Comparison of ENCODE assay signal across 13 mouse cellular contexts in the genomic region with DNA sequence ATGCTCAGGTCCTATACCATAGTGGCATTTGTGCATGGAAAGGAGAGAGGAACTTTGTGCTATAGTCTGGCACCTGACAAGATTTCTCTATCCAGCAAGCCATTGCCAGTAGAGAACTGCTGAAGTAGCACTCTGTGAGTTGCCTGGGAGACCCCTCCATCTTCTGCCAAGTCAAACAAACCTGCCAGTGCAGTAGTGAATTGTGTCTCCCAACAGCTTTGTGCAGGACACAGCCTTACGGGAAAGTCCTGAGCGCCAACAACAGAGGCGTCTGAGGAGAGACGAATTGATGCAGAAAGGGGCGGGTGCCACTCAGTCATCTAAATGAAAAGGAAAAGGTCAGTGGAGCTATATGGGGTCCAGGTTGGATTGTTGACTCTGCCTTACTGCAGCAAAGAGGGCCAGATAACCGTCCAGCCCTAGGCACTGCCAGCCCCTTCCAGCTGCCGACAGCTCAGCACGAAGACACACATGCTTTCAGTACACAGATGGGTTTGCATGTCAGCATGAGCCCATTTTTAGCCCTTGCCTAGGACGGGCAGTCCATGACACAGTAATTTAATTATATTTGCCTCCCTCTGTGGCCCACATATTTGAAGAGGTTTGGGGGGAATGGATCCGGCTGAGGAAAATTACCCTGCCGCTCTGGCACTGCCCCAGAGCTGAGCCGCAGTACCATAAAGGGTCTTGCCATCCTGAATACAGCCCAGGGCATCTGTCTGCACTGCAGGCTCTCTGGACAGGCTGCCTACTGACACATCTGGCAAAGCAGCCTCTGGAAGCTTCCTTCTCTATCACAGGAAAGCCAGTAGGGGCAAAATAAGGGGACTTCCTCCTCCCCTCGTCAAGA. TPM values are rescaled to one million over a fixed set of nuclear protein-coding genes. Genes with fewer than 3 reads are reported as not detected.
DNase-seq lines count a peak whose midpoint lies in the region; ATAC-seq and TF ChIP-seq lines count a peak whose summit lies in the region.
"Had no signal": no experiment of that assay in that cellular context is flagged by ENCODE, and none has a peak within 500 bp of the region (broad histone marks: within the 10 kb centered on the region; RNA-seq: fewer than 3 reads in every experiment).

No protein-coding gene starts in this region.

- WGBS in forebrain, embryonic 15.5 days, result 61% methylated on average over 13 of the region's 13 CpGs
- WGBS in forebrain, embryonic 11.5 days, result 76% methylated on average over 13 of the region's 13 CpGs
- 54% methylated on average over 13 of the region's 13 CpGs for WGBS in lung, embryonic 14.5 days
- WGBS in lung, adult 2 months, result 75% methylated on average over 13 of the region's 13 CpGs
- 54% methylated on average over 13 of the region's 13 CpGs for WGBS in midbrain, embryonic 16.5 days

- no peak overlapping the region for H3K9ac ChIP-seq in forebrain, embryonic 15.5 days (replicated peaks)
- H3K9ac ChIP-seq in forebrain, embryonic 11.5 days (ENCODE audit: low read length), result no peak overlapping the region
- no peak overlapping the region for H3K9ac ChIP-seq in lung, embryonic 14.5 days
- no peak overlapping the region for H3K9ac ChIP-seq in midbrain, embryonic 16.5 days (ENCODE audit: low read depth, low read length)
- H3K9ac ChIP-seq: kidney, embryonic 15.5 days; stomach, embryonic 15.5 days had no signal

- H3K4me2 ChIP-seq in forebrain, embryonic 15.5 days (replicated peaks), result no peak overlapping the region
- H3K4me2 ChIP-seq in forebrain, embryonic 11.5 days (ENCODE audit: low read depth, low read length, severe bottlenecking), result no peak overlapping the region
- no peak overlapping the region for H3K4me2 ChIP-seq in lung, embryonic 14.5 days
- H3K4me2 ChIP-seq in midbrain, embryonic 16.5 days (ENCODE audit: low read length), result no peak overlapping the region
- H3K4me2 ChIP-seq: kidney, embryonic 15.5 days; stomach, embryonic 15.5 days had no signal

- DNase-seq in forebrain, embryonic 11.5 days (ENCODE audit: low spot score), result no peak
- DNase-seq in lung, embryonic 14.5 days, result peak; percentile 36
- no peak for DNase-seq in lung, adult 2 months
- DNase-seq in urinary bladder, adult 18-20 months (ENCODE audit: low spot score in 2 of 2), result no peak
- no peak for DNase-seq in testis, postnatal 14 days (ENCODE audit: low spot score)
- DNase-seq: right cerebral cortex, postnatal 4 days; thymus, postnatal 25 days had no signal

- no peaks in the 10 kb centered on the region for H3K9me3 ChIP-seq in forebrain, embryonic 15.5 days
- no peaks in the 10 kb centered on the region for H3K9me3 ChIP-seq in forebrain, embryonic 11.5 days (ENCODE audit: control insufficient read depth, low read length)
- no peaks in the 10 kb centered on the region for H3K9me3 ChIP-seq in lung, embryonic 14.5 days (ENCODE audit: low read depth, low read length)
- no peaks in the 10 kb centered on the region for H3K9me3 ChIP-seq in midbrain, embryonic 16.5 days (replicated peaks; ENCODE audit: control insufficient read depth, low read length, poor library complexity, severe bottlenecking)
- H3K9me3 ChIP-seq: kidney, embryonic 15.5 days; stomach, embryonic 15.5 days had no signal

- peaks cover 13% of the 10 kb centered on the region; the same call in 1 of the 2 replicates for H3K36me3 ChIP-seq in forebrain, embryonic 15.5 days
- H3K36me3 ChIP-seq in forebrain, embryonic 11.5 days (ENCODE audit: control insufficient read depth, insufficient read depth, low read length), result no peaks in the 10 kb centered on the region
- no peaks in the 10 kb centered on the region for H3K36me3 ChIP-seq in lung, embryonic 14.5 days (ENCODE audit: insufficient read depth)
- peaks cover 5% of the 10 kb centered on the region; the same call in 1 of the 2 replicates for H3K36me3 ChIP-seq in midbrain, embryonic 16.5 days (ENCODE audit: control insufficient read depth, insufficient read depth, low read length)
- H3K36me3 ChIP-seq: stomach, embryonic 15.5 days had no signal

- no peak for TF ChIP-seq POLR2A in lung, adult 2 months (IDR thresholded peaks at IDR 0.05; ENCODE audit: borderline replicate concordance, extremely low read depth, low read depth, low read length)
- TF ChIP-seq POLR2A in cortical plate, adult 2 months (IDR thresholded peaks at IDR 0.05; ENCODE audit: extremely low read depth, insufficient read depth, low read length), result no peak

- no peaks in the 10 kb centered on the region for H3K27me3 ChIP-seq in forebrain, embryonic 15.5 days
- H3K27me3 ChIP-seq in forebrain, embryonic 11.5 days (ENCODE audit: control insufficient read depth, insufficient read depth, low read length), result no peaks in the 10 kb centered on the region
- no peaks in the 10 kb centered on the region for H3K27me3 ChIP-seq in lung, embryonic 14.5 days (ENCODE audit: insufficient read depth, low read length)
- H3K27me3 ChIP-seq in midbrain, embryonic 16.5 days (ENCODE audit: control insufficient read depth, insufficient read depth, low read depth, low read length), result no peaks in the 10 kb centered on the region
- H3K27me3 ChIP-seq: kidney, embryonic 15.5 days; stomach, embryonic 15.5 days had no signal

- ATAC-seq in forebrain, embryonic 15.5 days (replicated peaks), result peak; percentile 44; the same call in 1 of the 2 replicates
- no peak for ATAC-seq in forebrain, embryonic 11.5 days (replicated peaks; ENCODE audit: low FRiP score)
- ATAC-seq in lung, embryonic 14.5 days (ENCODE audit: insufficient read depth), result peak; percentile 44; the same call in 1 of the 2 replicates
- peak; percentile 47; the same call in 1 of the 2 replicates for ATAC-seq in midbrain, embryonic 16.5 days
- ATAC-seq: activated CD4-positive, CD25-positive, alpha-beta regulatory T cell, adult 4 months had no signal

- no peak overlapping the region for H3K4me3 ChIP-seq in forebrain, embryonic 15.5 days
- H3K4me3 ChIP-seq in forebrain, embryonic 11.5 days (ENCODE audit: low read depth, low read length), result no peak overlapping the region
- H3K4me3 ChIP-seq in lung, embryonic 14.5 days (ENCODE audit: low read depth, low read length), result no peak overlapping the region
- no peak overlapping the region for H3K4me3 ChIP-seq in lung, adult 2 months (replicated peaks; ENCODE audit: extremely low read depth, low read depth, low read length)
- H3K4me3 ChIP-seq in cortical plate, adult 2 months (ENCODE audit: insufficient read depth, low read length), result no peak overlapping the region
- H3K4me3 ChIP-seq in midbrain, embryonic 16.5 days (ENCODE audit: low read depth, low read length), result no peak overlapping the region
- H3K4me3 ChIP-seq: kidney, embryonic 15.5 days; stomach, embryonic 15.5 days had no signal

- H3K4me1 ChIP-seq in forebrain, embryonic 15.5 days, result peaks cover 32% of the 10 kb centered on the region
- no peaks in the 10 kb centered on the region for H3K4me1 ChIP-seq in forebrain, embryonic 11.5 days (replicated peaks; ENCODE audit: control insufficient read depth, insufficient read depth, low read length)
- no peaks in the 10 kb centered on the region for H3K4me1 ChIP-seq in lung, embryonic 14.5 days (ENCODE audit: insufficient read depth)
- H3K4me1 ChIP-seq in lung, adult 2 months (ENCODE audit: control insufficient read depth, insufficient read depth, low read length), result no peaks in the 10 kb centered on the region; the same call in 1 of the 2 replicates
- peaks cover 19% of the 10 kb centered on the region for H3K4me1 ChIP-seq in cortical plate, adult 2 months (ENCODE audit: control insufficient read depth, insufficient read depth, low read length)
- peaks cover 12% of the 10 kb centered on the region for H3K4me1 ChIP-seq in midbrain, embryonic 16.5 days (ENCODE audit: control insufficient read depth, insufficient read depth, low read length)
- H3K4me1 ChIP-seq: stomach, embryonic 15.5 days had no signal

- no peak overlapping the region for H3K27ac ChIP-seq in forebrain, embryonic 15.5 days (replicated peaks)
- H3K27ac ChIP-seq in forebrain, embryonic 11.5 days (ENCODE audit: low read depth, low read length), result no peak overlapping the region
- no peak overlapping the region for H3K27ac ChIP-seq in lung, embryonic 14.5 days (ENCODE audit: low read depth)
- H3K27ac ChIP-seq in cortical plate, adult 2 months (ENCODE audit: insufficient read depth, low read length), result peak overlapping the region; percentile 23
- no peak overlapping the region for H3K27ac ChIP-seq in midbrain, embryonic 16.5 days (ENCODE audit: low read length)
- H3K27ac ChIP-seq: kidney, embryonic 15.5 days; stomach, embryonic 15.5 days had no signal

- no peak for TF ChIP-seq CTCF in lung, embryonic 14.5 days (IDR thresholded peaks at IDR 0.05; ENCODE audit: low read depth)
- no peak for TF ChIP-seq CTCF in lung, adult 2 months (IDR thresholded peaks at IDR 0.05; ENCODE audit: insufficient read depth, low read length)
- no peak for TF ChIP-seq CTCF in cortical plate, adult 2 months (IDR thresholded peaks at IDR 0.05; ENCODE audit: extremely low read depth, insufficient read depth, low read length)

RNA-seq across cellular contexts. Expression of a gene that starts 11.8 kb away (rescaled TPM):
- polyA plus RNA-seq in forebrain, embryonic 15.5 days (2015; fragmentation: Nextera tagmentation; extraction: Ambion mirVana), result 6.4 and 6.5 TPM in 2 replicates
- 3.6 and 3.7 TPM in 2 replicates for polyA plus RNA-seq in forebrain, embryonic 11.5 days (2014; fragmentation: Nextera tagmentation; extraction: Ambion mirVana)
- 0.47 and 0.63 TPM in 2 replicates for polyA plus RNA-seq in lung, embryonic 14.5 days (2014; fragmentation: Nextera tagmentation; extraction: Ambion mirVana)
- polyA plus RNA-seq in lung, adult 2 months (2012; rRNA removed), result 0.57 and 0.82 TPM in 2 replicates
- polyA plus RNA-seq in cortical plate, adult 2 months (2012; rRNA removed), result 65.1 and 68.4 TPM in 2 replicates
- 6.7 and 6.8 TPM in 2 replicates for polyA plus RNA-seq in midbrain, embryonic 16.5 days (2015; fragmentation: Nextera tagmentation; extraction: Ambion mirVana)
